Mouse (Mus musculus) cerebellum, postnatal 10 days (tissue): Measurements from ENCODE around the gene Bcas3.
"Not testable (repeated sequence)": the region's sequence is repeated elsewhere in the genome, so short reads cannot be mapped to it uniquely, and the experiment has no call there.

Source experiments
- DNase-seq, 2 experiments: peaks; one replicate each; pipeline ENCODE4 v3.0.0; 2021; ENCODE audit warnings: mixed read lengths in 2 of 2

Bcas3 gene

GRCm38 (mm10) chr11:85716730-85717129, 363.8 kb downstream of the Bcas3 start:
- DNase-seq: not testable (repeated sequence)

- DNase-seq: no peak
Observed at GRCm38 (mm10) chr11:85719091-85719490, 366.1 kb downstream of the Bcas3 start.

- DNase-seq: no peak
Observed at GRCm38 (mm10) chr11:85719766-85720165, 366.8 kb downstream of the Bcas3 start.

- DNase-seq: no peak
Observed at GRCm38 (mm10) chr11:85720269-85720773, 367.4 kb downstream of the Bcas3 start.

GRCm38 (mm10) chr11:85721986-85722385, 369.0 kb downstream of the Bcas3 start:
- DNase-seq: no peak

- DNase-seq: no peak
Observed at GRCm38 (mm10) chr11:85724159-85724558, 371.2 kb downstream of the Bcas3 start.

- DNase-seq: peak; percentile 47 to 68
Observed at GRCm38 (mm10) chr11:85729725-85730124, 376.8 kb downstream of the Bcas3 start.

GRCm38 (mm10) chr11:85732462-85733012, 379.6 kb downstream of the Bcas3 start:
- no peak for DNase-seq

- peak in 1 of 2 experiments; percentile 34 for DNase-seq
Observed at GRCm38 (mm10) chr11:85733577-85733976, 380.6 kb downstream of the Bcas3 start.

- DNase-seq: no peak
Observed at GRCm38 (mm10) chr11:85734317-85735211, 381.6 kb downstream of the Bcas3 start.

GRCm38 (mm10) chr11:85737227-85737626, 384.3 kb downstream of the Bcas3 start:
- DNase-seq: no peak

- DNase-seq: no peak
Observed at GRCm38 (mm10) chr11:85737893-85738292, 384.9 kb downstream of the Bcas3 start.

- DNase-seq: peak; percentile 36 to 52
Observed at GRCm38 (mm10) chr11:85738585-85738984, 385.6 kb downstream of the Bcas3 start.

GRCm38 (mm10) chr11:85739266-85739977, 386.5 kb downstream of the Bcas3 start:
- DNase-seq: no peak

GRCm38 (mm10) chr11:85746373-85746772, 393.4 kb downstream of the Bcas3 start:
- no peak for DNase-seq

GRCm38 (mm10) chr11:85748891-85749290, 395.9 kb downstream of the Bcas3 start:
- no peak for DNase-seq

GRCm38 (mm10) chr11:85751171-85751570, 398.2 kb downstream of the Bcas3 start:
- no peak for DNase-seq

GRCm38 (mm10) chr11:85754631-85755502, 401.9 kb downstream of the Bcas3 start:
- DNase-seq: no peak

GRCm38 (mm10) chr11:85755503-85756044, 402.6 kb downstream of the Bcas3 start:
- DNase-seq: no peak

GRCm38 (mm10) chr11:85758891-85759290, 405.9 kb downstream of the Bcas3 start:
- no peak for DNase-seq

GRCm38 (mm10) chr11:85759634-85760439, 406.9 kb downstream of the Bcas3 start:
- no peak for DNase-seq
